Mouse (Mus musculus): ENCODE results near the gene Gm21750.

DNA sequence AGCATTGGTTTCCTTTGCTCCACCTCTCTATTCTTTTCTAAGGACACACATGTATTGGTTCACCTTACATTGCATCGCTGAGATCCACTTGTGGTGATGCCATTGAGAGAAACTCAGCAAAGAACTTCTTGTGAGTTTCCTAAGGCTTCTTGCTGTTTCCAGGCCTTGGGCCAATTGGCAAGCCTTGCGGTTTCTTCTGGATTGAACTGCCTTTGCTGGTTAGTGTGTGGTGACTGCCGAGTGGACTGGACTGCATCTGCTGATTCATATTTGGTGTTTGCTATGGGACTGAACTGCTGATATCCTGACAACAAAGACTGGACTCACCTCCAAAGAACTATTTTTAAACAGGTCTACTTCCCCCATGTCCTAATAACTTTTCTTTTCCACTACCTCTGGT is 26.7 kb upstream of the Gm21750 start:
- TF ChIP-seq POLR2A (IDR thresholded peaks at IDR 0.05; ENCODE audit: control insufficient read depth, low read depth, low read length) (no peak), CTCF (IDR thresholded peaks at IDR 0.05; ENCODE audit: control insufficient read depth, insufficient read depth, insufficient replicate concordance, low read depth, low read length) (no peak)

Measured in testis, adult 2 months (tissue).